Mouse (Mus musculus): ENCODE measurements at regions not wholly inside any gene's neighbourhood (a gene's known extent, or its start where the extent isn't known, plus 50 kb on each side); places are given as distances from the start of the nearest gene placed in this dataset.

GRCm38 (mm10) chr11:110874626-110875025, 93.2 kb upstream of the Kcnj16 start:
- H3K9me3 ChIP-seq (replicated peaks; ENCODE audit: insufficient read depth, low read length): no peaks in the 10 kb centered on the region
- H3K9ac ChIP-seq (ENCODE audit: control insufficient read depth, low read depth, low read length, poor library complexity, severe bottlenecking): no peak overlapping the region
- no peak for TF ChIP-seq USF1 (IDR thresholded peaks at IDR 0.05; ENCODE audit: low read depth, low read length)
- TF ChIP-seq ZKSCAN1 (IDR thresholded peaks at IDR 0.05; ENCODE audit: low read depth, low read length): no peak
- TF ChIP-seq TBP (IDR thresholded peaks at IDR 0.05; ENCODE audit: low read depth, low read length): no peak
- TF ChIP-seq SIN3A (IDR thresholded peaks at IDR 0.05; ENCODE audit: low read length): no peak
- TF ChIP-seq ZNF384 (IDR thresholded peaks at IDR 0.05; ENCODE audit: low read depth, low read length): no peak
- no peak for TF ChIP-seq SMC3 (IDR thresholded peaks at IDR 0.05; ENCODE audit: low read depth, low read length)
- TF ChIP-seq JUND (IDR thresholded peaks at IDR 0.05; ENCODE audit: low read depth, low read length): no peak
- no peak for TF ChIP-seq MXI1 (IDR thresholded peaks at IDR 0.05; ENCODE audit: low read depth, low read length)
- TF ChIP-seq POLR2AphosphoS5 (IDR thresholded peaks at IDR 0.05; ENCODE audit: borderline replicate concordance, low read depth, low read length): no peak
- no peak for TF ChIP-seq GATA1 (IDR thresholded peaks at IDR 0.05; ENCODE audit: low read depth, low read length)
- TF ChIP-seq POLR2AphosphoS2 (IDR thresholded peaks at IDR 0.05; ENCODE audit: low read length): no peak
- no peak for TF ChIP-seq TCF12 (IDR thresholded peaks at IDR 0.05; ENCODE audit: low read depth, low read length)
- no peak for TF ChIP-seq RCOR1 (IDR thresholded peaks at IDR 0.05; ENCODE audit: low read depth, low read length)
- TF ChIP-seq ZMIZ1 (IDR thresholded peaks at IDR 0.05; ENCODE audit: low read depth, low read length): no peak
- no peak for TF ChIP-seq USF2 (IDR thresholded peaks at IDR 0.05; ENCODE audit: borderline replicate concordance in 1 of 2, insufficient read depth in 1 of 2, low read depth in 1 of 2, low read length in 2 of 2)
- no peak for TF ChIP-seq MYB (IDR thresholded peaks at IDR 0.05; ENCODE audit: low read depth, low read length)
- no peak for TF ChIP-seq BHLHE40 (IDR thresholded peaks at IDR 0.05; ENCODE audit: borderline replicate concordance, low read depth, low read length)
- no peaks in the 10 kb centered on the region for H3K27me3 ChIP-seq (ENCODE audit: control insufficient read depth in 1 of 2, insufficient read depth in 2 of 2, low read length in 2 of 2)
- DNase-seq (ENCODE audit: low read depth, low spot score): no peak
- no peak overlapping the region for H3K4me3 ChIP-seq (ENCODE audit: control insufficient read depth in 1 of 2, insufficient read depth in 1 of 2, low read depth in 2 of 2, low read length in 2 of 2)
- H3K79me2 ChIP-seq (ENCODE audit: control insufficient read depth, insufficient read depth, low read length, poor library complexity): no peaks in the 10 kb centered on the region
- no peaks in the 10 kb centered on the region for H3K36me3 ChIP-seq (ENCODE audit: control insufficient read depth in 1 of 2, insufficient read depth in 2 of 2, low read length in 2 of 2)
- no peaks in the 10 kb centered on the region for H3K4me1 ChIP-seq (ENCODE audit: control insufficient read depth in 1 of 2, insufficient read depth in 2 of 2, low read length in 2 of 2)
- H3K27ac ChIP-seq (ENCODE audit: control insufficient read depth, low read depth, low read length): no peak overlapping the region

DNA sequence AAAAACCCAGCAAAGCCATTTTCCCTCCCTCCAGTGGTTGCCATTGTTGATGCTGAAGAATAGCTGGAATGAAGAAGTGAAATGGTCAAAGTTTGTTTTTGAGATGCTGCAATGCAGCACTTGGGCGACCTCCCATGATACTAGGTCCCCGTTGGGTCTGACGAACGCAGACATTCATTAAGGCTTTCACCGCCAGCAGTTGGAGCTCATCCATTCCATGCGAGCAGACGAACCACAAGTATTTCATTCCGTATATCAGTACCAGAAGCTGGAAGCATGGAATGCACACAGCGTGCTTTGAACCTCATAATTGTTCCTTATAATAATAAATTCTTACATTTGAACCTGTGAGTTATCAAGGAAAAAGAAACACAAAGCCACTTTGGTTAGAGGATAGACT, 86.9 kb upstream of the Kcnj16 start:
- no peak overlapping the region for H3K9ac ChIP-seq (ENCODE audit: control insufficient read depth, low read depth, low read length, poor library complexity, severe bottlenecking)
- no peaks in the 10 kb centered on the region for H3K4me1 ChIP-seq (ENCODE audit: control insufficient read depth in 1 of 2, insufficient read depth in 2 of 2, low read length in 2 of 2)
- H3K9me3 ChIP-seq (replicated peaks; ENCODE audit: insufficient read depth, low read length): no peaks in the 10 kb centered on the region
- H3K79me2 ChIP-seq (ENCODE audit: control insufficient read depth, insufficient read depth, low read length, poor library complexity): no peaks in the 10 kb centered on the region
- no peaks in the 10 kb centered on the region for H3K27me3 ChIP-seq (ENCODE audit: control insufficient read depth in 1 of 2, insufficient read depth in 2 of 2, low read length in 2 of 2)
- TF ChIP-seq BHLHE40 (IDR thresholded peaks at IDR 0.05; ENCODE audit: borderline replicate concordance, low read depth, low read length) (no peak), NELFE (IDR thresholded peaks at IDR 0.05; ENCODE audit: low read depth, low read length) (no peak), SMC3 (IDR thresholded peaks at IDR 0.05; ENCODE audit: low read depth, low read length) (no peak), CTCF (IDR thresholded peaks at IDR 0.05 in 2 of 3, conservative IDR thresholded peaks at IDR 0.05 in 1 of 3; ENCODE audit: control insufficient read depth in 1 of 3, insufficient read depth in 1 of 3, low read depth in 2 of 3, low read length in 3 of 3, poor library complexity in 1 of 3, severe bottlenecking in 1 of 3) (no peak), POLR2AphosphoS5 (IDR thresholded peaks at IDR 0.05; ENCODE audit: borderline replicate concordance, low read depth, low read length) (no peak), E2F4 (IDR thresholded peaks at IDR 0.05; ENCODE audit: borderline replicate concordance, low read depth, low read length) (no peak), MYC (IDR thresholded peaks at IDR 0.05; ENCODE audit: low read depth, low read length) (no peak), MAX (IDR thresholded peaks at IDR 0.05; ENCODE audit: low read length) (no peak), ETS1 (IDR thresholded peaks at IDR 0.05; ENCODE audit: low read depth, low read length) (no peak), TBP (IDR thresholded peaks at IDR 0.05; ENCODE audit: low read depth, low read length) (no peak), SIN3A (IDR thresholded peaks at IDR 0.05; ENCODE audit: low read length) (no peak), KAT2A (conservative IDR thresholded peaks at IDR 0.05; ENCODE audit: low read depth, low read length) (no peak), GATA1 (IDR thresholded peaks at IDR 0.05; ENCODE audit: low read depth, low read length) (no peak), ELF1 (IDR thresholded peaks at IDR 0.05; ENCODE audit: low read depth, low read length) (no peak)
- no peaks in the 10 kb centered on the region for H3K36me3 ChIP-seq (ENCODE audit: control insufficient read depth in 1 of 2, insufficient read depth in 2 of 2, low read length in 2 of 2)
- H3K27ac ChIP-seq (ENCODE audit: control insufficient read depth, low read depth, low read length): no peak overlapping the region
- no peak for DNase-seq (ENCODE audit: low read depth, low spot score)
- no peak overlapping the region for H3K4me3 ChIP-seq (ENCODE audit: control insufficient read depth in 1 of 2, insufficient read depth in 1 of 2, low read depth in 2 of 2, low read length in 2 of 2)
